Mouse (Mus musculus) hindlimb bud, embryonic 11.5 days (tissue): Measurements from ENCODE around the gene Osbpl6.

Source experiments
- DNase-seq: peaks from one replicate; pipeline ENCODE4 v3.0.0-alpha.2; 2012; ENCODE audit warnings: low read depth, low spot score; ENCODE audit errors: extremely low spot score

Gene Osbpl6

DNA sequence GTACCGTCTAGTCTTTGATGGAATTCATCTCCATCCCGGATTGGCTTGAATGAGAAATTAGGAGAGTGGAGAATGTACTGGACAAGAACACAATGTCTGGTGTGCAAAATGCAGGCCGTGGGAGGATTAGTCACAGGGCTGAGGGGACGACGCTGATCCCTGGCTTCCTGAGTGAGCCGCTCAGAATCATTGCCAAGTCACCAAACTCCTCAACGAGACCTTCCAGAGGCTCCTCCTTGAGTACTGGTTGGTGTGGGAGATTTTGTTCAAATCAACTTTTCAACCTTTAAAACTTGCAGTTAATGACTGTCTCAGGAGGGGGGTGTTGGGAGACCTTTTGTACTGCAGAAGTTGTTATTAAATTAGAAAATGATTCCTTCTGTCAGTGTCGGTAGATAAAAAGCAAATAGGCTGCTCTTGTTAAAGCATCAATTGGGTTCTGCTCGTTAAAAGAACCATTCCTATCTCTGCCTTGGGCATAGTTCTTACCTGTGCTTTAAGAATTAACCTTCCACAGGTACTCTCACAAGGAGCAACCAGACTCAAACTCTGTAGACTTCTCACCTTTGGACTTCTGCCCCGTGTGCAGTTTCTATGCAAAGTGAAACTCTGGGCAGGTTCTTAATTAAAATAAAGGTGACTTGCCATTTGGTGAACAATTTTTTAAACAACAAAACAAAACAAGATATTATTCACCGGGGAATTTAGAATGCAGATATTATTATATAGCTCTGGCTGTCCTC, 89.9 kb downstream of the Osbpl6 start:
- DNase-seq, result no peak

DNA sequence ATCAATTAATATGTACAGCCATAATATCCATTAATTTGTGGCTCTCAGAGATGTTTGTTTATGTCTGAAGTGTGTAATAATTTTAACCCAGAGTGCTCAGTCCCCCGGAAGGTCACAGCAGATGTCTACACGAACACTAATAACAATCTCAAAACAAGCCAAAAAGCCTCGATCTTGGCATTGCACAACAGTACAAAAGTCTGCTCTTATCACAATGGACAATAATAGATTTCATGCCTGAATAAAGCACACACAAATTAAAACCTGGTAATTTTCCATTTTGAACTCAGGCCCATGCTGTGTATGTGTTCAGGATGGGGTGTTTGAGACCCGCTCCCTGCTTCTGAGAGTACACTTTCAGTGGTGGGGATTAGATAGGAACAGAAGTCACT, 90.4 kb downstream of the Osbpl6 start:
- DNase-seq, result no peak

DNA sequence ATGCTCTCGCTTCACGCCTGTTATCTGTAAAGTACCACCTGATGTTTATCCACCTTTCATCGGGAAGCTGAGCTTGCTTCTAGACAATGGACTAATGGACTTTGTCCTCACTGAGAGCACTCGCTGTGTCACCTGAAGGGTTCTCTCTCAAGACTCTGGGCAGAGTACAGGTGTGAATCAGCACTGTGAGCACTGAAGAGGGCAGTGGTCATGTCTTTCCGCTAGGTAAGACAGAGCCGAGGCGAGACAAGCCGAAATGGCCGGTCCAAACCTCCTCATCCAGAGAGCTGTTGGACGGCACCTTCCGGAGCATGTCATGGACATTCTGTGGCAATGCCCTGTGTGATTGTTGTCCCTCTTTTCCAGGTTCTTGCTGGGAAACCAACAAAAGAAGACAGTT, 92.6 kb downstream of the Osbpl6 start:
- no peak for DNase-seq

DNA sequence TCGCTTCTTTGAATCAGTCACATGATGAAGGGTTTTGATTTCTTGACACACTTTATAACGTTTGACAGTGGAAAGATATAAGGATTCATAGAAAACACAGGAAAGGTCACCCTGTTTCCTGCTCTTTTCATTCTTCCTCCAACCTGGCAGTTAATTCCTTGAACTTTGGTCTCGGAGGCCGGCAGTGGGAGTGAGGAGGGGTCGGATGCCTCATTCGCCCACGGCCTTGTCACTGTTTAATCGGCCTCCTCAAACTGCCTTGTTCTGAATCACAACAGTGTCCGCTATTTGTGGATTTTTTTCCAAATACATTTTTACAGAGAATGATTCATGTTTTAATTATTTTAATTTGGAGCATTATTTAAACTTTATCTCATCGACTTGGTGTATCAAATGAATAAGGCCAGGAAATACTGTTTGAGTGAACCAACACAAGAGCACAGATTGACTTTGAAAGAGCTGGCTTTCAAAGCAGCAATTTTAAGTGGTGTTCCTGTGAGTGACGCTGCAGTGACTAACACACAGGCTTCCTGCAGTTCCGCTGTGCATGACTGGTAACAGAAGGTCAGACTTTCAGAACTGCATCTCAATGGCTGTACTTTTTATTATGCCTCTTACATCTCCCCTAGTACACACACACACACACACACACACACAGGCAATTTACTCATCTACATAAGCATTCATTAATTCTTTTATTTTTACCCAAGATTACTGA, 98.0 kb downstream of the Osbpl6 start:
- DNase-seq, result no peak

DNA sequence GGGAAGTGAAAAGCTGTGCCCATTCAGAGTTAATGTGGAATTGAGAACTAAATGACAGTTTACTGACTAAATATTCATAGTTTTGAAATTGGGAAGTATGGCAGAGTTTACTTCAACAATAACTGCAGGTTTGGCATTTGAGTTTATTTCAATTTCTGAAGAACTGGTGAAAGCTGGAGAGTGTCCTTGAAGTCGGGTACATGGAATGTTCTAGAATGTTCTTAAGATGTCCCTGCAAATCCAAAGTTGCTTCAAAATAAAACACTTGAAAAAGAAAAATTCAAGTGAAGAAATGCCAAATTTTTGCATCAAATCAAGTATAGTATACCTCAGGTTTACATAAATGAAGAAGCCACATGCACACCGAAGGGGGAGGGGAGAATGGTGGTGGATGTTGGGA, 98.7 kb downstream of the Osbpl6 start:
- no peak for DNase-seq

DNA sequence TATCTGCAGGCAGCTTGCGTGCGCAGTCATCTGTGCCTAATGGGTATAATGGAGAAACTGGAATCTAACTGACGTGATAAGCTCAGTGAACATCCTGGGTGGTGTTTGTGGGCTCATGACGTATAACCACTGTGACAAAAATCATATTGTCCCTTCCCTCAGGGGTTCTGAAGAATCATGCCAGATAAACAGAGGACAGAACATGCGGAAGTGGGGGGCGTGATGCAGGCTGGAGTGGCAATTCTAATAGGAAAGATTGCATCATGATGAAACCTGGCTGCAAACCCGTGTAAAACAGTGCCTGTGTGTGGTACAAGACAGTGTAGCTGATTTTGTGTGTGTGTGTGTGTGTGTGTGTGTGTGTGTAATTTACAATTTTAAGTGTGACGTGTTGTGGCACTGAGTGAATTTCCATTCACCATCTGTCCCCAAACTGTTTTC, 105.0 kb downstream of the Osbpl6 start:
- DNase-seq, result no peak

DNA sequence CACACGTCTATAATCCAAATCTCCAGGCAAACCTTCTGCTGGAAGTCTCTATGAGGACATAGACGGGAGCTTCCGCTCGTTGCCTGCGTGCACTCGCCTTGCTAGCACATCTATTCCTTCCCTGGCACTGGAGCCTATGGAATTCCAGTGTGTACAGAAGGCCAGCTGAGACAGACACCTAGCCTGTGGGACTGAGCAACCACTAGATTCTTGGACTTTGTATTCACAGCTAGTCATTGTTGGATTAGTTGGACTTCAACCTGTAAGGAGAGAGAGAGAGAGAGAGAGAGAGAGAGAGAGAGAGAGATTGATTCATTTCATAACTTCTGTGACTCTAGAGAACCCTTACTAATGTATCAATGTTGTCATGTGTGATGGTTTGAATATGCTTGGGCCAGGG, 105.8 kb downstream of the Osbpl6 start:
- DNase-seq, result no peak

DNA sequence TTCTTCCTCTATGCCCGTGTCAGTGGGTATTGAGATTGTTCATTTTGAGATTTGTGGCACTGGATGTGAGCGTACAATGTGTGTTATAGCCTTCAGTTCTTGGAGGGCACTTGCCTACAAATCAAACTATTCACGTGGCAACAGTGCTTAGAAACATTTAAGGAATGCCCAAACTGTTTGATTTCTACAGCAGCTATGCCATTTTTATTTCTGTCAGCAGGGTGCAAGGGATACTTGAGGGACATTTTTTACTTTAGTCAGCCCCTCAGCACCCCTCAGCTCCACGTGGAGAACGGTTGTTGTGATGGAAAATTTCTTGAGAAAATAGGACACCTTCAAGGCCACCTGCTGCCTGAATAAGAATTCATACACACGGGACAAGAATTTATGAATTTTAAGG, 106.6 kb downstream of the Osbpl6 start:
- no peak for DNase-seq

DNA sequence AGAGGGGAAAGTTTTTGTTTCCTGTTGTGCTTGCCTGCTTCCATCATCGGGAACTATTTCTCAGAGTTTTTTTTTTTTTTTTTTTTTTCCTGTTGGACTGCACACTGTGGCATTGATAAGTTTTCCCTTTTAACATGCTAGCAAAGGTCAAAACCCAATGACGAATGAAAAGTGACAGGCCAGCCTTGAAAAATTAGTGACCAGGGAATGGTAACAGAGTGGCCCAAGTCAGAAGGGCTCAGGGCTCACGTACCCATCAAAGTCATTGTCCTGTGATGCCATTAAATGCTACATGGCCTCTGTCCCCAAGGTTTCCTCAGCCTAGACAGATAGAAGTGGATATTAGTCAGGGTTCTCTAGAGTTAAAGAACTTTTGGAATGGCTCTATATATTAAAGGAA, 107.0 kb downstream of the Osbpl6 start:
- DNase-seq, result no peak

DNA sequence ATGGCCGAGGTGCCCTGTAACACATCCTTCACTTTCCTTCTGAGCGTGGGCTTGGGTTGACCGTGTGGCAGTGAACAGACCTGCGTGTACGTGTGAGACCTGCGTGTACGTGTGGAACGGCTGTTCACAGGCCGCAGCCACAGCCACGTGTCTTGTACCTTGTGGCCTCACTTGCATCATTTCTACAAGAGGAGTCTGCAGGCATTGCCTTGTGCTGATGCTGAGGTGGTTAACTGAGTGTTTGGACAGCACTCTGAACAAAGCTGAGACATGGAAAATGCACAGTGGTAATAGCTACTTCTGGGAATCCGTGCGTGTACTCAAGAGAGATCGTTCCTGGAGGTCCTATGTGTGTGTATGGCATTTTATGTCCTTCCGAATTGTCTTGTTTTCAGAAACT, 111.2 kb downstream of the Osbpl6 start:
- no peak for DNase-seq

DNA sequence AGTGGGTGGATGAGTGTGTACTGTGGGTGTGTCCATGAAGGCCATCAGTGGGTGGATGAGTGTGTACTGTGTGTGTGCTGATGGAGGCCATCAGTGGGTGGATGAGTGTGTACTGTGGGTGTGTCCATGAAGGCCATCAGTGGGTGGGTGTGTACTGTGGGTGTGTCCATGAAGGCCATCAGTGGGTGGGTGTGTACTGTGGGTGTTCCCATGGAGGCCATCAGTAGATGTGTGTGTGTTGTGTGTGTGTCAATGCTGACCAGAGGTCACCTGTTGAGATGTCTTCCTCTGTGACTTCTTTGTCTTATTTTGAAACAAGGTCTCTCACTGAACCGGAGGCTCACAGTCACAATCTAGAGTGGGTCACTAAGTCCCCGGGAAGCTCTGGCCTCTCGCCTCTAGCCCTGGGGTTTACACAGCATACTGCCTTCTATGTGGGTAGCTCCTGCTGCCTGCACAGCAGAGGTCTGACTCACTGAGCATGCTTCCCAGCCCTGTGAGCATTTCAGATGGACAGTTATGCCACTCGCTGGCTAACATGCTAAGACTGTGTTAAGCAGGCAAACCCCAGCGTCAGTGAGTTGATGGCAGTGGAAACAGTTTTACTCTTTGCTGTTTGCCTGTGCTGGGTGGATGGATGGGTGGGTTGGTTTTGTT, 112.2 kb downstream of the Osbpl6 start:
- DNase-seq, result no peak

DNA sequence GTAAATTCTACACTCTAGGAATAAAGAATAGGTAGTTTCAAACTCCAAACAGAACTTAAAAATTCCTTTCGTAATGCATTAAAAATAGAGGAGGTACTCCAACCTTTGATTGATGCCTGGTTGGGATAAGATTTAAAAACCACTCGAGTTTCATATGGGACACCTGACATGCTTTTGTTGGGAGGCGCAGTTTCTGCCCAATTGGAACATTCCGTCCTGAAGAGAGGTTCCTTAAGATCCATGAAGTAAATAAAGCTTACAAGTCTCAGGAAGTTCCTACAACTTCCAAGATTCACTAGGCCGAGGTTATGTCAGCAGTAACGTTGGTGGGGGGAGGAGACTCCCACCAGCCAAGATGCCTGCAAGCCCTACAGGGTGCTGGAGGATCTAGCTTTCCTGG, 115.3 kb downstream of the Osbpl6 start:
- no peak for DNase-seq

DNA sequence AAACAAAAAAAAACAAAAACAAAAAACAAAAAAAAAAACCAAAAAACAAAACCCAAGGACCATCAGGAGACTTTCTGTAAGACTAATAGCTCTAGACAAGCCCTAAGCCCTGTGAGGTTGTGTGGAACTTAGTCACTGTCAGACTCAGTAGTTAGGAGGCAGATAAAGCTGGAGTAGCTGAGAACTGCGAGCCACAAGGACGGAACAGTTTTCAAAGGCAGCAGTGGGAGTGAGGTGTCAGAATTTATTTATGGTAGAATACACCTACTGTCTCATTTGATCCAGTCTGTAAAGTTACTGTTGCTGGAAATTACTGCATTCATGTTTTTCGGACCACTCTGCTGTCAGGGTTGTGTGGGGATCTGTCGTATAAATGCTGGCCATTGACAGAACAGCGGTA, 118.1 kb downstream of the Osbpl6 start:
- DNase-seq, result no peak

DNA sequence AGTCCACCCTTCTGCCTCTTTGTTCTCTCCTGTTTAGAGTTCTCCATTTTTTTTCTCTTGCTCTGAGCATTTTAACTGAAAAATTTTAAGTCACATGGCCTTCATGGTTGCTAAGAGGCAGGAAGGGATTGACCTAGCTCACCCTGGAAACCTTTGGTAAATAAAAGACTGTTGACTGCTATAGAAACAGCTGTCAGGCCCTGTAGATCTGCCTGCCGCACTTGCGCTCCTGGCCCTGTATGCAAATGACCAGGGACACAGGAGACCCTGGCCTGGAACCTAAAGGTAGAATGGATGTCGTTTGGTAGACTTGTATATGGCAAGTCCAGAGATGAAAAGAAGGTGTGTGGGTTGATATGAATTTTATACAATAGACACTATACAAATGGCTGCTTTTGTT, 119.3 kb downstream of the Osbpl6 start:
- no peak for DNase-seq

DNA sequence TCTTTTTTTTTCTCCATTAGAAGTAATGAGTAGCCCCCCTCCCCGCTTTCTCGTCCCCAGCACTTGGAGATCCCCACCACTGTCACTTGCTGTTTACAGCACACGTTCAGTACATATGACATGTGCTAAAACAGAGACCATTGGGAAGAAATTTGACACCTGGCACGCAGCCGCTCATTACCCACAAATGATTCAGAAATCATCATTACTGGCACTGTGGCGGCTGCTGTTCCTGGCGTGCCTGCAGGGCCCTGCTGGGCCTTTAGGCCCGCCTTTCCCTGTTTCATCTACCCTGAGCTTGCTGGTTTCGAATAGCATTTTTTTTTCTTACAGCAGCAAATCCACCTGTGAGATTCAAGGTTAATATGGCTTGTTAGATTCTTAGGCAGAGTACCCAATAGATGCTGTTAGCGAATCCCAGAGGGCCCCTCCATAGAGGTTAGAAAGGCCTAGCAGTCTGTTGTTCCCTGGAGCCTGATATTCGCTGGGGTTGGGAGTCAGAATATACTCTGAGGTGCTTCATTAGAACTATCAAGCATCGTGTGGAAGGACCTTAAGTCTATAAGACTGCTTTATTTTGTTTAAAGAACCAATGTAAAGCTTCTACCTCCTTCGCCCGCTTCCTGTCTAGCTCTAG, 126.3 kb downstream of the Osbpl6 start:
- DNase-seq, result no peak

DNA sequence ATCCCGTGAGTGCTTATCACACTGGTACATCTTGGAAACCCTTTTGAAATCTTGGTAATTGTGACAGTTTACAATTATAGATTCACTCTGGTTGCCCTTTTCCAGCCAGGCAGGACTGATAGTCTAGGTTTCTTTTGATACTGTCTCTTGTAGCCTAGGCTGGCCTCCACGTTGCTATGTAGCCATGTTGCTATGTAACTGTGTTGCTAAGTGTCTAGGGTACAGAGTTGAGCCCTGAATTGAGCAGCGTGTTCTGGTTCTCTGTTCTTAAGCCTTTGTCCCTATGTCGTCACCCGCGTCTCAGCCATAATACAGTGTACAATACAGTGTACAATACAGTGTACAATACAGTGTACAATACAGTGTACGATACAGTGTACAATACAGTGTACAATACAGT, 128.6 kb downstream of the Osbpl6 start:
- DNase-seq, result no peak

DNA sequence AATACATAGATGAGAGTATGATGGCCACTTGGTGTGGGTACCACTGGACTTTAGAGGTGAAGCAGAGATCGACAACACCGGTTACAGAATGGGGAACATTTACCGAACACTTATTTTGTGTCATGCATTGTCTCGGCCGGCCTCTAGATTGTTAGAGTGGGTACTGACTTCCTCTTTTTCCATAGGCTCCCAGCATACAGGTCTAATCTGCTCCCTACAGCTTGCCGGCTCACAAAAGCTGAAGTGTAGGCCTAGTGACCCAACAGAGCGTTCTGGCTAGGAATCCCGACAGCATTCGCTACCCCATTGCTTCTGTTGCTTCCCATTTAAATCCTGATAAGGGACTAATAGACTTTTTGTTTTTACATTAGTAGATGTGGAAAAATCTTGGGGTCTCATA, 135.6 kb downstream of the Osbpl6 start:
- no peak for DNase-seq

DNA sequence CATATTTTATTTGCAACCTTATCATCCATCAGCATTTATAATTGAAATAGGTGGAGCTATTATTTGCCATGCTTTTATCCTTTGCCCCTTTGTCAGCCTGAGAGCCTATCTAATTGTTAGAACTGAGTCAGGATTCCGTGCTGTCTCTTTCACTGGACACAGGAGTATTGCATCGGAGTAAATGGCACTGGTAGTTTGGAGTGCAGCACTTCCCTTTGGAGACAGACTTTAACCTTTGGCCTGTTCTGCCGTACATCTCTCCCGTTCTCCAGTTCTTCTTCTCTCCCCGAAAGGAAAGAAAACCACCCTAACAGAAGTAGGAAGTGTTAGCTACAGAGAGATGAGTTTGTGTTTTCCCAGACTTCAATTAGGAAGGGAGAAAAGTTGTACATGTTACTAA, 136.6 kb downstream of the Osbpl6 start:
- DNase-seq, result no peak

DNA sequence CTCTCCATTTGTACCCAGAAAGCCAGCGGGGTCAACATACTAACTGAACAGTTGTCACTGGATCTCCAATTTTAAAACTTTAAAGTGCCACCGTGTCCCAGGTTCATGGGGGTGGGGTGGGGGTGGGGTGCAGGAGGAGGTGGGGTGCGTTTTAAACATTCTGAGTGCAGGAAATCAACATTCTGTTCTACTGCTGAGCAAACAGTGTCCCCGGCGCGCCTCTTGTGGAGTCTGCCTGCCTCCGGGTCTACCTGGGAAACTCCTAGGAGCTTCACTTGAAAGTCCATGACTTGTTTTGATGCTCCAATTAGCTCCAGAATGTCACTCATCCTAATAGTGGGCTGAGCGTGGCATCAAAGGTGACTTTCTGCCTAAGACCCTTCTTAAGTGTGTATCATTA, 139.2 kb downstream of the Osbpl6 start:
- DNase-seq, result no peak

DNA sequence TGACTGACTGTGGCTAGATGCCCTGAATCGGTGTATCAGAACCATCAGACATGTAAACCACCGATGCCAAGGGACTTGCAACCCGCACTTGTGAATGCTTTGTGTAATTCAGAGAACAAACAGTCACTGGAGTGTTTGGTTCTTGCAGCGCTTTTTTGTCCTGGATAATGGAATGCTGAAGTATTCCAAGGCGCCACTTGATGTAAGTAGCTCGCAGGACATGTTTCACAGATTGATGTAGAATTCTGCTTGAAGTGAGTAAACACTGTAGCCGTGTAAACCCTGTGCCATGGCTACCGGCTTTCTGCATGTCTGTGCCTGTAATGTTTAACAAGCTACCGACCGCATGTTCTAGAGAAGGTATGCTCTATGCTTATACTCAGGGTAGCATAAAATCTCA, 141.9 kb downstream of the Osbpl6 start:
- no peak for DNase-seq

DNA sequence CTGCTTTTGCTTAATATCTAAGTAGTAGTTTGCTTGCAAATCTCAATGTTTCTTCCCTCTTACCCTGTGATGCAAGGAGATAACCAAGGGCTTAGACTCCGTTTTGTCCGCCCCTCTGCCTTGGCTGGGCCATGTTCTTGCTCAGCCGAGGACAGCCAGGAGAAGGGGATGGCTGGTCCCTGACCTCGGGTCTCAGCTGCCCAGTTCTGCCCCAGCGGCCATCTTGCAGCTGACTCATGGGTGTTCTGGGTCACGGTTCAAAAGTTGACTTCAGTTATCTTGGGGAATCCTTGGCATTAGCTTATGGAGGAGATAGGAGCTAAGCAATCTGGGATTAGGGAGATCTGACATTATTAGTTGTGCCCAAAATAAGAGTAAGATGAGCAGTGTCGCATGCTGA, 142.5 kb downstream of the Osbpl6 start:
- DNase-seq, result no peak

DNA sequence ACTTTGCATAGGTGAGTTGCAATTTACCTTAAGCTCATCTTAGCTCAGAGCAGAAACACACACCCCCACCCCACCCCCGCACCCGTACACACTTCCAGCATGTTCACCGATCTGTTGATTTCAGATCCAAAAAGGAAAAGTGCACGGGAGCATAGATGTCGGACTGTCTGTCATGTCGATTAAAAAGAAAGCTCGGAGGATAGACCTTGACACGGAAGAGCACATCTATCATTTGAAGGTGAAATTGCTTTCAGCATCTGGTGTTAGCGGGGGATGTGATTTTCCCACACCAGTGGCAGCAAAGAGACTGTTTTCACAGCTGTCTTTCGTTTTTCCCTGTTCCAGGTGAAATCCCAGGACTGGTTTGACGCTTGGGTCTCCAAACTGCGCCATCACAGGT, 143.0 kb downstream of the Osbpl6 start:
- no peak for DNase-seq
